Mouse (Mus musculus) E14TG2a.4 (cell line): ENCODE data around the gene Shisa6.

ENCODE experiments used
- CTCF ChIP-seq: conservative IDR thresholded peaks from 2 replicates; pipeline ENCODE4 v1.5.1; 2014; ENCODE audit warnings: low read length
- NANOG ChIP-seq: IDR thresholded peaks from 2 replicates; pipeline ENCODE4 v1.6.1; 2014; ENCODE audit warnings: borderline replicate concordance, low read length, mixed read lengths

GRCm38 (mm10) chr11:66526046-66526980 is 549 bp upstream of the Shisa6 start:
- TF ChIP-seq CTCF (no peak), NANOG (no peak)
